ENCODE assay signal across 9 mouse cellular contexts in genomic region chr13:67463506-67464185, GRCm38 (mm10). TPM values are rescaled to one million over a fixed set of nuclear protein-coding genes. Genes with fewer than 3 reads are reported as not detected.
DNase-seq lines count a peak whose midpoint lies in the region; ATAC-seq and TF ChIP-seq lines count a peak whose summit lies in the region.
"Not testable (repeated sequence)": the region's sequence is repeated elsewhere in the genome, so short reads cannot be mapped to it uniquely, and the experiment has no call there.
"Had no signal": no experiment of that assay in that cellular context is flagged by ENCODE, and none has a peak within 500 bp of the region (broad histone marks: within the 10 kb centered on the region; RNA-seq: fewer than 3 reads in every experiment).

No protein-coding gene starts in this region.

- DNase-seq in CH12.LX (ENCODE audit: extremely low read depth): peak; percentile 21
- DNase-seq in MEL-GATA-1-ER (ENCODE audit: extremely low read depth, low read depth): peak; percentile 68
- DNase-seq in lung, postnatal 36 days: peak; percentile 21
- peak; percentile 43 to 47 for DNase-seq in spleen, postnatal 36 days (ENCODE audit: low spot score in 2 of 2)

- H3K36me3 ChIP-seq in CH12.LX (replicated peaks in 1 of 2; ENCODE audit: control insufficient read depth in 1 of 2, insufficient read depth in 1 of 2, low read length in 1 of 2): not testable (repeated sequence)

- dilution Hi-C loops in CH12.LX (cut with MboI; ENCODE audit: extremely low pct_ligation_motif_present, extremely low pct_unique_long_range_greater_than_20kb, low sequenced_read_pairs): not testable (repeated sequence)

- H3K4me3 ChIP-seq in CH12.LX (replicated peaks in 1 of 3; ENCODE audit: low read depth in 2 of 3, low read length in 2 of 3, poor library complexity in 1 of 3): not testable (repeated sequence)

- not testable (repeated sequence) for TF ChIP-seq EP300 in CH12.LX (IDR thresholded peaks at IDR 0.05; ENCODE audit: low read length)

- not testable (repeated sequence) for H3K4me2 ChIP-seq in CH12.LX (ENCODE audit: insufficient read depth, low read depth, poor library complexity, severe bottlenecking)

- H3K4me1 ChIP-seq in CH12.LX (ENCODE audit: control insufficient read depth in 1 of 2, insufficient read depth in 2 of 2): peaks cover 0 to 11% of the 10 kb centered on the region in 2 experiments; a peak in 2 of 4 replicates

- H3K9me3 ChIP-seq in CH12.LX (replicated peaks; ENCODE audit: low read length): not testable (repeated sequence)

- not testable (repeated sequence) for TF ChIP-seq RAD21 in CH12.LX (IDR thresholded peaks at IDR 0.05; ENCODE audit: low read depth, low read length)

- H3K27ac ChIP-seq in CH12.LX (ENCODE audit: insufficient read depth, low read depth): not testable (repeated sequence)

- in situ Hi-C loops in CH12.LX (cut with MboI; ENCODE audit: low pct_ligation_motif_present, low pct_unique_long_range_greater_than_20kb, low sequenced_read_pairs): not testable (repeated sequence)

- not testable (repeated sequence) for H3K27me3 ChIP-seq in CH12.LX (replicated peaks)

- not testable (repeated sequence) for TF ChIP-seq CTCF in CH12.LX (conservative IDR thresholded peaks at IDR 0.05 in 1 of 2, IDR thresholded peaks at IDR 0.05 in 1 of 2; ENCODE audit: low read depth in 2 of 2, low read length in 2 of 2)

- not testable (repeated sequence) for H3K9ac ChIP-seq in CH12.LX (ENCODE audit: insufficient read depth, low read depth)

- H3K79me2 ChIP-seq in CH12.LX (replicated peaks; ENCODE audit: control insufficient read depth, extremely low read depth, insufficient read depth, poor library complexity, severe bottlenecking): not testable (repeated sequence)

- TF ChIP-seq POLR2A in CH12.LX (IDR thresholded peaks at IDR 0.05; ENCODE audit: low read depth, low read length): not testable (repeated sequence)

- peak; percentile 99 to 100 for ATAC-seq in hematopoietic stem cell, adult 5-6 weeks (replicated peaks in 1 of 2; ENCODE audit: insufficient read depth in 1 of 2, low FRiP score in 2 of 2, low TSS enrichment in 1 of 2, low read depth in 1 of 2, poor library complexity in 2 of 2, severe bottlenecking in 2 of 2)
- ATAC-seq in monocyte, adult 5-6 weeks (replicated peaks; ENCODE audit: insufficient number of reproducible peaks, low FRiP score, low TSS enrichment, poor library complexity, severe bottlenecking): peak; percentile 94

RNA-seq across cellular contexts. Expression of gene Zfp874a, which starts 12.2 kb away (rescaled TPM):
- total RNA-seq in CH12.LX (2012; rRNA removed): 7.1 and 7.6 TPM in 2 replicates
- 16.8 and 23.6 TPM in 2 replicates for total RNA-seq in CH12.LX (2014; rRNA removed)
- polyA plus RNA-seq in CH12.LX (2012; ENCODE audit: insufficient read length, low read depth): 6.1 and 6.5 TPM in 2 replicates
- 19.6 and 21.8 TPM in 2 replicates for total RNA-seq in hematopoietic stem cell, adult 5-6 weeks (2017)
- 12.1 to 16.7 TPM (median 12.4 TPM) in 3 replicates for total RNA-seq in monocyte, adult 5-6 weeks (2017)

RNA-seq across cellular contexts. Expression of gene Zfp874b, which starts 20.4 kb away (rescaled TPM):
- total RNA-seq in CH12.LX (2012; rRNA removed) (4.7 and 4.8 TPM in 2 replicates), CH12.LX (2014; rRNA removed) (8.0 and 8.7 TPM in 2 replicates)
- 1.8 and 2.1 TPM in 2 replicates for polyA plus RNA-seq in CH12.LX (2012; ENCODE audit: insufficient read length, low read depth)
- total RNA-seq in hematopoietic stem cell, adult 5-6 weeks (2017): 9.2 and 14.7 TPM in 2 replicates
- total RNA-seq in monocyte, adult 5-6 weeks (2017): 7.0 to 23.5 TPM (median 15.8 TPM) in 3 replicates

RNA-seq across cellular contexts. Expression of gene Zfp58, which starts 36.7 kb away (rescaled TPM):
- total RNA-seq in CH12.LX (2012; rRNA removed): 4.3 and 5.2 TPM in 2 replicates
- 5.9 and 6.4 TPM in 2 replicates for total RNA-seq in CH12.LX (2014; rRNA removed)
- polyA plus RNA-seq in CH12.LX (2012; ENCODE audit: insufficient read length, low read depth): 2.7 and 2.9 TPM in 2 replicates
- 9.8 and 22.2 TPM in 2 replicates for total RNA-seq in hematopoietic stem cell, adult 5-6 weeks (2017)
- total RNA-seq in monocyte, adult 5-6 weeks (2017): 8.7 to 12.2 TPM (median 11.9 TPM) in 3 replicates
- polyA plus RNA-seq: erythroblast, embryonic 14.5 days had no signal

RNA-seq across cellular contexts. Expression of gene Zfp459, which starts 42.4 kb away (rescaled TPM):
- total RNA-seq in CH12.LX (2012; rRNA removed): 0.47 and 0.63 TPM in 2 replicates
- 0.12 TPM in 1 of 2 replicates, not detected in the other for total RNA-seq in CH12.LX (2014; rRNA removed)
- polyA plus RNA-seq in CH12.LX (2012; ENCODE audit: insufficient read length, low read depth): not detected in 2 replicates
- total RNA-seq in hematopoietic stem cell, adult 5-6 weeks (2017): 3.0 and 16.1 TPM in 2 replicates
- total RNA-seq in monocyte, adult 5-6 weeks (2017): 0.38 to 2.4 TPM (median 0.53 TPM) in 3 replicates
- total RNA-seq: adrenal gland, postnatal 14 days had no signal
- polyA plus RNA-seq: adrenal gland, adult 2 months; erythroblast, embryonic 14.5 days had no signal
